Mouse (Mus musculus) lung, embryonic 16.5 days (tissue): ENCODE measurements at regions not wholly inside any gene's neighbourhood (a gene's known extent, or its start where the extent isn't known, plus 50 kb on each side); places are given as distances from the start of the nearest gene placed in this dataset.

Experiments used
- ATAC-seq: fragments of 200-750 bp; cut with Nextera tagmentation; 2 replicates; pipeline ENCODE4 v1.8.0; 2017; ENCODE audit warnings: low read depth, mild to moderate bottlenecking, moderate library complexity
- H3K27ac ChIP-seq: fragments of 300-500 bp; sonication (generic); 2 replicates; pipeline ENCODE4 v1.5.1; 2014; ENCODE audit warnings: mild to moderate bottlenecking, control low read depth, low read length
- H3K27me3 ChIP-seq: fragments of 300-500 bp; sonication (generic); 2 replicates; pipeline ENCODE4 v1.6.1; 2014; ENCODE audit warnings: low read depth, low read length, mixed read lengths; ENCODE audit not compliant: control insufficient read depth, insufficient read depth
- H3K36me3 ChIP-seq: fragments of 300-500 bp; sonication (generic); 2 replicates; pipeline ENCODE4 v1.6.1; 2014; ENCODE audit warnings: low read length; ENCODE audit not compliant: control insufficient read depth, insufficient read depth
- H3K4me1 ChIP-seq: fragments of 300-500 bp; sonication (generic); replicated peaks from 2 replicates; pipeline ENCODE4 v1.6.1; 2014; ENCODE audit warnings: low read length, mixed read lengths; ENCODE audit not compliant: control insufficient read depth, insufficient read depth
- H3K4me2 ChIP-seq: fragments of 300-500 bp; sonication (generic); 2 replicates; pipeline ENCODE4 v1.6.1; 2014; ENCODE audit warnings: low read depth, low read length, control low read depth
- H3K4me3 ChIP-seq: fragments of 300-500 bp; sonication (generic); 2 replicates; pipeline ENCODE4 v1.5.1; 2014; ENCODE audit warnings: mild to moderate bottlenecking, low read length, control low read depth
- H3K9ac ChIP-seq: fragments of 300-500 bp; sonication (generic); 2 replicates; pipeline ENCODE4 v1.6.1; 2014; ENCODE audit warnings: low read length, control low read depth
- H3K9me3 ChIP-seq: fragments of 300-500 bp; sonication (generic); 2 replicates; pipeline ENCODE4 v1.6.1; 2016; ENCODE audit warnings: low read length; ENCODE audit not compliant: control insufficient read depth
- WGBS: fragments of 180-500 bp; shearing (Covaris S2); extraction: QIAGEN DNeasy Blood & Tissue Kit; methylation state at CpG from one replicate; pipeline ENCODE4 v1.1.7; 2014; 5-methylcytosine and 5-hydroxymethylcytosine counted together

DNA sequence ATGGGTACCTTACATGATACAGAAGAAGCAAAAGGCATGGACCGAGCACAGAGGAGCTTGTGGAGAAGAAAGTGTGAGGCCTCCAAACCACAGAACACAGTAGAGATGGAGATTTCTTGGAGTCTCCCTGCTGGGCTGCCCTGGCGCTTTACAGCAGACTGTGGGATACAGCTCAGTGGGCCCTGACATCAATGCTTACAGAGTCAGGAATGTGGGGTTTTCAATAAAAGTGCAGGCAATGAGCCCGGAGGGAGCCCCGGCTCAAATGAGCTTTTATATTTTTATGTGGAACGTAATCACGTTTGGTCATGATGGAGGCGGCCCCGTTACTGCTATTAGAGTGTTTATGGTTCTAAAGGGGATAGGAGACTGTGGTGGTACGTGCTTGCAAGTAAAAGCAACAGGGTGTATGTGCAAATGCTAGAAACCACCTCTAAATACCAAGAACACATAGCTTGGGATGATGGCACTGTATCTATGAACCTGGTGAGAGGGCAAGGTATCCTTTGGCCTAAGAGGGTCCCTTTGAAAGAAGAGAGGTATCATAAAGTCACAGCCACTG lies 308.1 kb upstream of the Dynlrb2 start:
- Histone ChIP-seq H3K9ac (no peak overlapping the region), H3K27ac (no peak overlapping the region), H3K4me1 (no peaks in the 10 kb centered on the region), H3K4me3 (no peak overlapping the region), H3K27me3 (no peaks in the 10 kb centered on the region), H3K36me3 (no peaks in the 10 kb centered on the region), H3K4me2 (no peak overlapping the region), H3K9me3 (no peaks in the 10 kb centered on the region)
- 90% methylated on average over 9 of the region's 9 CpGs for WGBS
- ATAC-seq: no peak

DNA sequence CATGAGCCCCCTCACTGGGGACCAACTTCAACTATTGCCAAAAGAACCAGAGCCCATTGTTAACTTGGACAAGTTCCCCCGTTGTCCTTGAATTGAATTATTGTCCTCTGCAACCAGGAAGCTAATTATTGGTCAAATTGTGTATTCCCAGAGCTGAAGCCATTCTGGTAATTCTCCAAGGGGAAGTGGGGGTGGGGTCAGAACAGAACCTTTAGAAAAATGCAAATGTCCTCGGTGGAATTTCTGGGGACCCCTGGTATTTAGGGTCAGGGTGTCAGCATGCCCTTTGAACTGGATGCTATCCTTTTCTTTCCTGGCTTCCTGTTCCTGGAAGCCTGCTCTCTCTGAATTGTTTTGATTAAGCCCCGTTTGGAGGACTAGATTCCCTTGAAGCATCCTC lies 312.7 kb upstream of the Dynlrb2 start:
- Histone ChIP-seq H3K27ac (no peak overlapping the region), H3K9me3 (no peaks in the 10 kb centered on the region), H3K4me1 (no peaks in the 10 kb centered on the region), H3K36me3 (no peaks in the 10 kb centered on the region), H3K4me3 (no peak overlapping the region), H3K27me3 (no peaks in the 10 kb centered on the region), H3K9ac (no peak overlapping the region), H3K4me2 (no peak overlapping the region)
- no peak for ATAC-seq
- WGBS: 33% methylated on average over 3 of the region's 3 CpGs

DNA sequence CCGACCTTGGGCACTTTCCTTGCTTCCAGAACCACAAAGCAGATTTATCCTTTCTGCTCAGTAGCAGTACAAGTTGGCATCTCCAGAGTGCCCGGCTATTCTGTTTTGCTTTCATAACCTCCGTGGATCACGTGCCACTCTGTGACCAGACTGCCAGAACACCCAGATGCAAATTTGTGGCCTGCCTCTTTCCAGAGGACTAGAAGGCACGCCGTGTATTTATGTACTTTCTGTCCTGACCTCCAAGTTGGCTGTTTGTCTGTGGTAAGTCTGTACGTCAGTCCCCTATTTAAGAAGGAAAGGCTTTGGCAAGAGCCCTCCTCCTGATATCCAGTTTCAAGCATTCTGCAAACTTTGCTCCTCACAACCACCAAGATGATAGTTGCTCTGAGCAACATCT lies 319.6 kb upstream of the Dynlrb2 start:
- Histone ChIP-seq H3K27ac (no peak overlapping the region), H3K36me3 (no peaks in the 10 kb centered on the region), H3K9ac (no peak overlapping the region), H3K4me1 (no peaks in the 10 kb centered on the region), H3K9me3 (no peaks in the 10 kb centered on the region), H3K4me2 (no peak overlapping the region), H3K27me3 (no peaks in the 10 kb centered on the region), H3K4me3 (no peak overlapping the region)
- ATAC-seq: no peak
- WGBS: 83% methylated on average over 7 of the region's 7 CpGs

DNA sequence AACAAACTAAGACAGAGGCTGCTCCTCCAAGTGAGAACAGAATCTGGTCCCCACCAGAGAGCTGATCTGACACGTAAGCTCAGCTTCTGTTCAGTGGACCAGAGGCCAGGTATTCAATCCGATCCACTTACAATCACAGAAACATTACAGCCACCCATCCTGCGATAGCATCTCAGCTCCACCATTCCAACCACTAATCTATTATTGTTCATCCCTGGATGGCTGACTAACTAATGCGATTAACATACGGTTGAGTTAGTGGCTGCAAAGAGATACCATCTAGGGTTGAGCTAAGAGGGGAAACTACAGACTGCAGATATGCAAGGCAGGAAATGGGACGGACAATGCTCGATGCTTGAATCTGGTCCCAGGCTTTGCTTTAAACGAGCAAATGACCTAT lies 320.5 kb upstream of the Dynlrb2 start:
- ATAC-seq: no peak
- no peak overlapping the region for H3K9ac ChIP-seq
- WGBS: 69% methylated on average over 8 of the region's 8 CpGs
- H3K4me2 ChIP-seq: no peak overlapping the region
- H3K27me3 ChIP-seq: no peaks in the 10 kb centered on the region
- no peak overlapping the region for H3K4me3 ChIP-seq
- H3K27ac ChIP-seq: no peak overlapping the region
- no peaks in the 10 kb centered on the region for H3K36me3 ChIP-seq
- H3K9me3 ChIP-seq: no peaks in the 10 kb centered on the region
- H3K4me1 ChIP-seq: no peaks in the 10 kb centered on the region

DNA sequence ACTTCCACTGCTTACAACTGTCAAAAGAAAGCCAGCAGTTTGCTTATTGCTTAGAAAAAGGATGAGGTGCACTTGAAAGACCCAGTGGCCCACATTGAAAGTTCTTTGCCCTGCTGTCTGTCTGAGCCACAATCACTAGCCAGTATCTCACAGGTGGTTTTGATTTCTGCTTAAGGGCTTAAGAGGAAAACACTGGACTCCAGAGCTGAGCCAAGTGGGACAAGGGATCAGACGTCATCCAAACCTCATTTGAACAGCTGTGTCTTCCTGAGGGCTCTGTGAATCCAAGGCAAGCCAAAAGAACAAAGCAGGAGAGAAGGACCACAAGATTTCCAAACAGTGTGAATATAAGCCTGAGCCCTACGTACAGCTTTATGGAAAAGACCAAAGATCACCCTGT lies 326.8 kb upstream of the Dynlrb2 start:
- Histone ChIP-seq H3K9me3 (no peaks in the 10 kb centered on the region), H3K36me3 (no peaks in the 10 kb centered on the region), H3K4me2 (no peak overlapping the region), H3K9ac (no peak overlapping the region), H3K4me3 (no peak overlapping the region), H3K27ac (no peak overlapping the region), H3K4me1 (peaks cover 5% of the 10 kb centered on the region), H3K27me3 (no peaks in the 10 kb centered on the region)
- 56% methylated on average over 2 of the region's 2 CpGs for WGBS
- no peak for ATAC-seq

DNA sequence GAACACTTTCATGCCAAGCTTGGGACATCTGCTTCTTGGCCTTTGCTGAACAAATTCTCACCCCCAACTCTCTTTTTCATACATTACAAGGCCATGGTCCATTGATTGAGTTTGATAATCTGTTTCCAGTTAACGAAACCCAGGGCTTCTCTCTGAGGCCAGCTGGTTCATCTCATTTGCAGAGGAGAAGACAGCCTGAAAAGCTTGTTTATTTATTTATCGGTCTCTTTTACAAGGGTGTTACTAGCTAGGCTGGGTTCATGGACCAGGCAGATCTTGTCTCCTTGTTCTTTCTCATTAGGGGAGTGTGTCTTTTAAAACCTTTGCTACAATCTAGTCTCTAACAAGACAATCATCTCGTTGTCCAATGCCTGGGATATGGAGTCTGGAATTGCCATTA lies 329.9 kb upstream of the Dynlrb2 start:
- ATAC-seq: peak; percentile 60
- Histone ChIP-seq H3K9ac (no peak overlapping the region), H3K27ac (no peak overlapping the region), H3K4me2 (no peak overlapping the region), H3K4me1 (peaks cover 5% of the 10 kb centered on the region), H3K36me3 (no peaks in the 10 kb centered on the region), H3K27me3 (no peaks in the 10 kb centered on the region), H3K9me3 (no peaks in the 10 kb centered on the region), H3K4me3 (no peak overlapping the region)
- WGBS: 28% methylated on average over 3 of the region's 3 CpGs

DNA sequence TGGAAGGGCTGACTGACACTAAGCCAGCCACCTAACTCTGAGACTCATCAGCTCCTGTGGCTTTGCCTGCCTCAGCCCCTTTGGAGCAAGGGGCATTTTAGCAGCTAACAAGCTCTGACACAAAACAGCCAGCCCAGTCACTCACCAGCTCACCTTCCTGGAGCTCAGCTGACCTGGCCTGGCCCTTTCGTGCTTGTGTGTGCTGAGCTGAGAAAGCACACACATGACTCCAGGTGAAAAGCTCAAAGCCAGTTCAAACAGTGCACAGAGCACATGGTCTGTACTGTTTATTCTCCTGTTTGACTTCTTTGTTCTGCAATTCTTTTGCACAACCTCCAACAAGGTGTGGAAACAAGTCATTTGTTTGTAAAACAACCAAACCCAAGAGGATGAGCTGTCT lies 330.8 kb upstream of the Dynlrb2 start:
- WGBS: 32% methylated on average over 1 of the region's 1 CpGs
- Histone ChIP-seq H3K36me3 (no peaks in the 10 kb centered on the region), H3K4me3 (no peak overlapping the region), H3K4me2 (no peak overlapping the region), H3K27me3 (no peaks in the 10 kb centered on the region), H3K9ac (no peak overlapping the region), H3K9me3 (no peaks in the 10 kb centered on the region), H3K27ac (no peak overlapping the region), H3K4me1 (peaks cover 5% of the 10 kb centered on the region)
- ATAC-seq: no peak

DNA sequence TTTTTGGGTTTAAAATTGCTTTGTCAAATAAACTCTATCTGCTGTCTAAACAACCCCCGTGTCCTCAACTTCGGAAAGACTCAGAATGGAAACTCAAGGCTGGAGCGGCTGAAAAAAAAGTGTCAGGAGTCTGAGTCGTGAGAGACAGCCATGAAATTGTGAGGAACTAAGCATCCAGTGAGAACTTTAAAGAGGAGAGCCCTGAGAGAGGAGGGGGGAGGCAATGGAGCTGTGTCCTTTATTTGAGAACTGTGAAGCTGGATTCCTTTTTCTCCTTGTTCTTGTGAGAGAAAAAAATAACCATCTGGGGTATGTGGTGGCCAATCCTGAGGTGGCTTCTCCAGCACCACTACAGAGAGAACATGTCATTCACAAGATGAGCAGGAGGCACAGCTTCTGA lies 336.9 kb upstream of the Dynlrb2 start:
- Histone ChIP-seq H3K4me2 (no peak overlapping the region), H3K27me3 (no peaks in the 10 kb centered on the region), H3K4me1 (no peaks in the 10 kb centered on the region), H3K36me3 (no peaks in the 10 kb centered on the region), H3K9ac (no peak overlapping the region), H3K9me3 (no peaks in the 10 kb centered on the region), H3K27ac (no peak overlapping the region), H3K4me3 (no peak overlapping the region)
- no peak for ATAC-seq
- WGBS: 24% methylated on average over 4 of the region's 4 CpGs

DNA sequence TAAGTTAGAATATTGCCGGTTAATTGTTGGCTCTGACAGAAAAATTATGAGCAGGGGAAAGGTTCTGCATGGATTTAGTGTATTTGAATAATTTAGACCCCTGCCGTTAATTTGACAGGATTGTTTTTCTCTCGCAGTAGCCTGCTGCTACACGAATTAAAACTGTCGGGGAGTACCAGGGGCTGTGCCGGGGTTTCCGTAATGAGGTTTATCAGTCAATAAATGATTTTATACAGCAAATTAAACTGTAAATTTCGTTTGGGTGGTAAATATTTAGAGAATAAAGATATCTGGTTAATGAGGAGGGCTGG lies 339.8 kb upstream of the Dynlrb2 start:
- Histone ChIP-seq H3K9me3 (no peaks in the 10 kb centered on the region), H3K4me1 (no peaks in the 10 kb centered on the region), H3K27me3 (no peaks in the 10 kb centered on the region), H3K27ac (no peak overlapping the region), H3K9ac (no peak overlapping the region), H3K4me3 (no peak overlapping the region), H3K36me3 (no peaks in the 10 kb centered on the region), H3K4me2 (no peak overlapping the region)
- 29% methylated on average over 8 of the region's 8 CpGs for WGBS
- ATAC-seq: no peak
